Mouse (Mus musculus): ENCODE measurements around the gene Ltbp1. TPM values are rescaled to one million over a fixed set of nuclear protein-coding genes. Genes with fewer than 3 reads are reported as not detected.

The Ltbp1 gene
- polyA plus RNA-seq, 1 experiment, result 3.7 TPM

DNA sequence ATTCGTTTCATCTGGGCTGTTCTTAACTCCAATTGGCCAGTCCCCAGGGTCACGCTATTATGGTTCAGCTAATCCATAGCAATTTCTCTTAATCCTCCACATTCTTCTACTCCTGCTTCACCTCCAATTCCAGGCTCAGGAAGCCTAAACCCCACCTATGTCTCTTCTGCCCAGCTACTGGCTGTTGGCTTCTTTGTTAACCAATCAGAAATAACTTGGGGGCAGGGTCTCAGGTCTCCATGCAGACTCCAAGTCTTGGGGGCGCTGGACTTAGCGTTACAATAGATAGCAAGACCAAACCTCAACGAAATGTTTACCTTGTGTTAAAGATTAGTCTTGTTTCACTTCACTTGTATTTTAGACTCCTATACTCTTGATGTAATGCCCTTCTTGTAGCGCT lies 85.2 kb downstream of the Ltbp1 start:
- Histone ChIP-seq H3K36me3 (ENCODE audit: control insufficient read depth, insufficient read depth, low read length) (no peaks in the 10 kb centered on the region), H3K4me3 (ENCODE audit: extremely low read depth, insufficient read depth, insufficient read length) (no peak overlapping the region), H3K4me1 (ENCODE audit: control insufficient read depth, insufficient read depth, insufficient read length) (no peaks in the 10 kb centered on the region), H3K27ac (ENCODE audit: insufficient read depth, low read length) (no peak overlapping the region), H3K27me3 (ENCODE audit: control insufficient read depth, insufficient read depth, low read length) (no peaks in the 10 kb centered on the region)
- 92% methylated on average over 6 of the region's 6 CpGs for WGBS
- no peak for TF ChIP-seq CTCF (IDR thresholded peaks at IDR 0.05; ENCODE audit: extremely low read depth, insufficient read depth, insufficient read length, insufficient replicate concordance)
- DNase-seq (ENCODE audit: low read depth in 1 of 2, low spot score in 2 of 2), result no peak

DNA sequence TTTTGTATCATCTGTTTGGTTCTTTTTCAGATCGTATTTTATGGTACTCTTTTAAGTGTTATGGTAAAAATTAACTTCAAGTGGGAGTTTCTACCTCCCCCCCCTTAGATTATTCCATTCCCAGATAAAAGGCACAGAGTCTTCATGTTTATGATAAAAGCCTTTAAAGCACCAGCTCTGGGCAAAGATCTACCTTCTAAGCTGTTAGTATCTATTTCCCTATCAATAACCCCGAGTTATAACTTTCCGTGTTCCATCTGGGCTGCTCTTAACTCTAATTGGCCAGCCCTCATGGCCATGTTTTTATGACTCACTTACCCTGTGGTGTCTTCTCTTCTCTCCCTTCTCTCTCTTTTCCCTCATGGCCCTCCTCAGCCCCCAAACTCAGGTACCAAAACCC lies 88.2 kb downstream of the Ltbp1 start:
- Histone ChIP-seq H3K4me3 (ENCODE audit: extremely low read depth, insufficient read depth, insufficient read length) (no peak overlapping the region), H3K36me3 (ENCODE audit: control insufficient read depth, insufficient read depth, low read length) (no peaks in the 10 kb centered on the region), H3K27me3 (ENCODE audit: control insufficient read depth, insufficient read depth, low read length) (no peaks in the 10 kb centered on the region), H3K4me1 (ENCODE audit: control insufficient read depth, insufficient read depth, insufficient read length) (no peaks in the 10 kb centered on the region), H3K27ac (ENCODE audit: insufficient read depth, low read length) (no peak overlapping the region)
- TF ChIP-seq CTCF (IDR thresholded peaks at IDR 0.05; ENCODE audit: extremely low read depth, insufficient read depth, insufficient read length, insufficient replicate concordance) (no peak), POLR2A (IDR thresholded peaks at IDR 0.05; ENCODE audit: low read depth, low read length) (no peak)
- 86% methylated on average over 3 of the region's 3 CpGs for WGBS
- DNase-seq (ENCODE audit: low read depth in 1 of 2, low spot score in 2 of 2), result no peak

DNA sequence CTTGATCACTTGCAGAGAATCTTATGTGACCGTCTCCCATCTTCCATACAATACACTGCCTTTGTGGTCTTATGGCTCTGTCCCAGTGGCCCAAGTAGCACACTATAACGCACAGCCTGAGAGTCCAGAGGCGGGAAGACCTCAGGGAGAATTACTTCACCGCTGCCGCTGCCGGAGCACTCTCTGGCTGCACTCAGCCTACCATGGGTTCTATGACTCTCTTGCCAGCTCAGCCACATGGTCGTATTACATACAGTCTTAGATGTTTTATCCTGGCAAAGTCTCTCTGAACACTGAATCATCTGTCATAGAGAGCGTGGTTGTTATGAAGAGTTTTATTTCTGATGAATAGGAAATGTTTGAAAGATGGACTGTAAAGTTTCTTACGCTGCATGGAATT lies 89.2 kb downstream of the Ltbp1 start:
- Histone ChIP-seq H3K4me3 (ENCODE audit: extremely low read depth, insufficient read depth, insufficient read length) (no peak overlapping the region), H3K27ac (ENCODE audit: insufficient read depth, low read length) (no peak overlapping the region), H3K36me3 (ENCODE audit: control insufficient read depth, insufficient read depth, low read length) (no peaks in the 10 kb centered on the region), H3K4me1 (ENCODE audit: control insufficient read depth, insufficient read depth, insufficient read length) (no peaks in the 10 kb centered on the region), H3K27me3 (ENCODE audit: control insufficient read depth, insufficient read depth, low read length) (no peaks in the 10 kb centered on the region)
- no peak for DNase-seq (ENCODE audit: low read depth in 1 of 2, low spot score in 2 of 2)
- WGBS, result 90% methylated on average over 9 of the region's 9 CpGs
- TF ChIP-seq POLR2A (IDR thresholded peaks at IDR 0.05; ENCODE audit: low read depth, low read length), result no peak

DNA sequence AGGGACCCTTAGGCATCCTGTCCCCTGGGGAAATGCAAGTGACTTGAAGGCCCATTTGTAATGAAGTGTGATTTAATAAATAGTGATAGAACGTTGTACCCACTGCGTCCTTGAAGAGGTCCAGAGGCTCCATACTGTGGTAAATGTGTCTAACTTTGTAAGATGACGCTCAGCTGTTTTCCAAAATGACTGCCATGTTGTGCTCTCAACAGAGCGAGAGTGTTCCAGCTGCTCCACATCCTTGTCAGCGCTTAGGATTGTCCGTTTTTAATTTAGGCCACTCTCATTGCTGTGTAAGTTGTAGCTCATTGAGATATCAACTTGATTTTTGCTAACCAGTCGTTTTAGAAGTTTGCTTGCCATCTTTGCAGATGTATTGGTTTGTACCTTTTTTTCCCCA lies 91.4 kb downstream of the Ltbp1 start:
- TF ChIP-seq POLR2A (IDR thresholded peaks at IDR 0.05; ENCODE audit: low read depth, low read length) (no peak), CTCF (IDR thresholded peaks at IDR 0.05; ENCODE audit: extremely low read depth, insufficient read depth, insufficient read length, insufficient replicate concordance) (no peak)
- no peaks in the 10 kb centered on the region for H3K4me1 ChIP-seq (ENCODE audit: control insufficient read depth, insufficient read depth, insufficient read length)
- WGBS, result 86% methylated on average over 7 of the region's 7 CpGs

DNA sequence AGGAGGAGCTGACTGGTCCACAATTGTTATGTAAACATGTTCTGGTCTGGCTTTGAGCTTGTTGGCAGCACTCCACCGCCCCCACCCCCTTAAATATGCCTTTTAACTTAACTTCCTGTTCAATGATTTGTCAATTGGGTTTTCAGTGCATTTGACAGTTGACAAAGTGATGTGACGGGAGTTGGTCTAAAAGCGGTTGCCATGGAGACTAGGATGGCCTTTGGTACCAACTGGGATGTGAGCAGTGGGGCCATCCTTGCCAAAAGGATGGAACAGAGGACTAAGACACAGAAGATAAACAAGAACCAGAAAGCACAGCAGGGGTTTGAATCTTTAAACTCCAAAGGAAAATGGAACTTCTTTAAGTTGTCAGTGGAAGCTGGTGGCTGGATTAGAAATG lies 92.0 kb downstream of the Ltbp1 start:
- no peaks in the 10 kb centered on the region for H3K27me3 ChIP-seq (ENCODE audit: control insufficient read depth, insufficient read depth, low read length)
- DNase-seq (ENCODE audit: low read depth in 1 of 2, low spot score in 2 of 2), result no peak
- H3K27ac ChIP-seq (ENCODE audit: insufficient read depth, low read length), result no peak overlapping the region
- WGBS, result 81% methylated on average over 3 of the region's 3 CpGs
- no peaks in the 10 kb centered on the region for H3K4me1 ChIP-seq (ENCODE audit: control insufficient read depth, insufficient read depth, insufficient read length)
- no peaks in the 10 kb centered on the region for H3K36me3 ChIP-seq (ENCODE audit: control insufficient read depth, insufficient read depth, low read length)
- no peak for TF ChIP-seq POLR2A (IDR thresholded peaks at IDR 0.05; ENCODE audit: low read depth, low read length)
- no peak for TF ChIP-seq CTCF (IDR thresholded peaks at IDR 0.05; ENCODE audit: extremely low read depth, insufficient read depth, insufficient read length, insufficient replicate concordance)
- no peak overlapping the region for H3K4me3 ChIP-seq (ENCODE audit: extremely low read depth, insufficient read depth, insufficient read length)

More for the DNA sequence above, 91.4 kb downstream of the Ltbp1 start:
- H3K36me3 ChIP-seq (ENCODE audit: control insufficient read depth, insufficient read depth, low read length), result no peaks in the 10 kb centered on the region
- no peak for DNase-seq (ENCODE audit: low read depth in 1 of 2, low spot score in 2 of 2)
- H3K27me3 ChIP-seq (ENCODE audit: control insufficient read depth, insufficient read depth, low read length), result no peaks in the 10 kb centered on the region
- no peak overlapping the region for H3K27ac ChIP-seq (ENCODE audit: insufficient read depth, low read length)
- H3K4me3 ChIP-seq (ENCODE audit: extremely low read depth, insufficient read depth, insufficient read length), result no peak overlapping the region

DNA sequence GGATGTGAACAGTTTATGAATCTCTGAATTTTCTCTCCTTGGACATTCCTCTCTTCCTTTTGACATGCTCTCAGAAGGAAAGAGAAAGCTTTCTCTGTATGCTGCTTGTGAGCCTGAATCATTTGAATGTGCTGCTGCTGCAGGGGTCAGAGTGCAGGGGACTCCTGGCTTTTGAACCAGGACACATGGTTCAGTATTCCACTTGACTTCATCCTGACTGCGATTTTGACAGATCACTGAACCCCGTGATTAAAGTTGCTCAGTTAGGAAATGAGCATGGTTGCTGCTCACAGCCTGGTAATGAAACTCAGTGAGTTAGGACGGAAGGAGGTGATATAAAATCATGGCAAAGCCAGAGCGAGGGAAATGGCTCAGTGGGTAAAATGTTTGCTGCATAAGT lies 95.8 kb downstream of the Ltbp1 start:
- WGBS, result 79% methylated on average over 4 of the region's 4 CpGs
- Histone ChIP-seq H3K36me3 (ENCODE audit: control insufficient read depth, insufficient read depth, low read length) (no peaks in the 10 kb centered on the region), H3K27me3 (ENCODE audit: control insufficient read depth, insufficient read depth, low read length) (no peaks in the 10 kb centered on the region), H3K4me1 (ENCODE audit: control insufficient read depth, insufficient read depth, insufficient read length) (no peaks in the 10 kb centered on the region), H3K27ac (ENCODE audit: insufficient read depth, low read length) (no peak overlapping the region), H3K4me3 (ENCODE audit: extremely low read depth, insufficient read depth, insufficient read length) (no peak overlapping the region)
- DNase-seq (ENCODE audit: low read depth in 1 of 2, low spot score in 2 of 2), result no peak
- TF ChIP-seq POLR2A (IDR thresholded peaks at IDR 0.05; ENCODE audit: low read depth, low read length), result no peak
- TF ChIP-seq CTCF (IDR thresholded peaks at IDR 0.05; ENCODE audit: extremely low read depth, insufficient read depth, insufficient read length, insufficient replicate concordance), result no peak

DNA sequence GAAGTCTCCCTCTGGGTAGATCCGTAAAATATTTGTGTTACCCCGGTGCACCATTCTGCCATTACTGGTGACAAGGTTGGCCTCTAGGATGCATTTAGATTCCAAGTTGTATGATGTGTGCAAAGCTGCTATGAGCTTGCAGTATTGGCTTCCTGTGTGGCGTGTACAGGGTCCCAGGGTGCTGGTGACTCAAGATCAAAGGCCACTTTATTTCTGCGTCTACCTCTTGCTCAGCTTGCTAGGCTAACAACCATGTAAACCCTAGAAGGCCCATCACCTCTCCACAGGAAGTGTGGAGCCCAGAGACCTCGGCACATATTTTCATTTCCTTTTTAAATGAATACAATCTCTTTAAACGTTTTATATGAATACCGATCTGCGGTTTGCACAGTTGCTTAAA lies 96.6 kb downstream of the Ltbp1 start:
- Histone ChIP-seq H3K4me3 (ENCODE audit: extremely low read depth, insufficient read depth, insufficient read length) (no peak overlapping the region), H3K27me3 (ENCODE audit: control insufficient read depth, insufficient read depth, low read length) (no peaks in the 10 kb centered on the region), H3K4me1 (ENCODE audit: control insufficient read depth, insufficient read depth, insufficient read length) (no peaks in the 10 kb centered on the region; the same call in 1 of the 2 replicates), H3K27ac (ENCODE audit: insufficient read depth, low read length) (no peak overlapping the region), H3K36me3 (ENCODE audit: control insufficient read depth, insufficient read depth, low read length) (no peaks in the 10 kb centered on the region)
- no peak for DNase-seq (ENCODE audit: low read depth in 1 of 2, low spot score in 2 of 2)
- TF ChIP-seq POLR2A (IDR thresholded peaks at IDR 0.05; ENCODE audit: low read depth, low read length), result no peak
- TF ChIP-seq CTCF (IDR thresholded peaks at IDR 0.05; ENCODE audit: extremely low read depth, insufficient read depth, insufficient read length, insufficient replicate concordance), result no peak
- WGBS, result 57% methylated on average over 8 of the region's 8 CpGs

All from spleen, adult 2 months (tissue).